Mouse (Mus musculus) hindbrain, embryonic 14.5 days (tissue): ENCODE data around the gene Fam180a. TPM values are rescaled to one million over a fixed set of nuclear protein-coding genes. Genes with fewer than 3 reads are reported as not detected.
"Not testable (repeated sequence)": the region's sequence is repeated elsewhere in the genome, so short reads cannot be mapped to it uniquely, and the experiment has no call there.

Source experiments
- ATAC-seq: fragments of 200-750 bp; cut with Nextera tagmentation; 2 replicates; pipeline ENCODE4 v1.8.0; 2017; ENCODE audit warnings: moderate number of reproducible peaks, mild to moderate bottlenecking, moderate TSS enrichment, moderate library complexity; ENCODE audit not compliant: low FRiP score
- DNase-seq: peaks from one replicate; pipeline ENCODE4 v3.0.0-alpha.2; 2015; ENCODE audit warnings: low spot score
- H3K27ac ChIP-seq: fragments of 300-500 bp; sonication (generic); 2 replicates; pipeline ENCODE4 v1.5.1; 2014; ENCODE audit warnings: mild to moderate bottlenecking, moderate library complexity
- H3K27me3 ChIP-seq: fragments of 300-500 bp; sonication (generic); 2 replicates; pipeline ENCODE4 v1.6.1; 2014; ENCODE audit warnings: mild to moderate bottlenecking, low read length, mixed read lengths; ENCODE audit not compliant: control insufficient read depth, insufficient read depth
- H3K36me3 ChIP-seq: fragments of 300-500 bp; sonication (generic); replicated peaks from 2 replicates; pipeline ENCODE4 v1.6.1; 2014; ENCODE audit not compliant: control insufficient read depth, insufficient read depth
- H3K4me1 ChIP-seq: fragments of 300-500 bp; sonication (generic); replicated peaks from 2 replicates; pipeline ENCODE4 v1.6.1; 2014; ENCODE audit warnings: antibody characterized with exemption, low read length, mixed read lengths; ENCODE audit not compliant: control insufficient read depth, insufficient read depth
- H3K4me2 ChIP-seq: fragments of 300-500 bp; sonication (generic); replicated peaks from 2 replicates; pipeline ENCODE4 v1.6.1; 2014; ENCODE audit warnings: mild to moderate bottlenecking, moderate library complexity
- H3K4me3 ChIP-seq: fragments of 300-500 bp; sonication (generic); replicated peaks from 2 replicates; pipeline ENCODE4 v1.5.1; 2014; ENCODE audit warnings: mild to moderate bottlenecking, low read length
- H3K9ac ChIP-seq: fragments of 300-500 bp; sonication (generic); 2 replicates; pipeline ENCODE4 v1.6.1; 2014
- H3K9me3 ChIP-seq: fragments of 300-500 bp; sonication (generic); 2 replicates; pipeline ENCODE4 v1.6.1; 2016; ENCODE audit warnings: low read length; ENCODE audit not compliant: control insufficient read depth
- WGBS: fragments of 180-500 bp; shearing (Covaris S2); extraction: QIAGEN DNeasy Blood & Tissue Kit; methylation state at CpG from one replicate; pipeline ENCODE4 v1.1.7; 2014; 5-methylcytosine and 5-hydroxymethylcytosine counted together
- polyA plus RNA-seq: library from polyadenylated mRNA; unstranded; fragments of >200 nt; fragmentation: Nextera tagmentation; extraction: Ambion mirVana; gene quantifications from 2 replicates; pipeline ENCODE4 v1.2.1, GENCODE M21; 2014

Gene Fam180a
- polyA plus RNA-seq: 0.93 and 1.1 TPM in 2 replicates

- Histone ChIP-seq H3K36me3 (no peaks in the 10 kb centered on the region), H3K27me3 (no peaks in the 10 kb centered on the region), H3K4me2 (no peak within 1 kb of the TSS), H3K9me3 (no peaks in the 10 kb centered on the region), H3K4me1 (no peaks in the 10 kb centered on the region), H3K4me3 (no peak within 1 kb of the TSS), H3K27ac (no peak within 1 kb of the TSS), H3K9ac (no peak within 1 kb of the TSS)
- DNase-seq (no peak), ATAC-seq (no peak)
- 91% methylated on average over 9 of the region's 9 CpGs for WGBS
These were observed at the start of gene Fam180a for GRCm38 (mm10) chr6:35326111-35326515. Fam180a (minus strand) TSS chr6:35326141.

DNA sequence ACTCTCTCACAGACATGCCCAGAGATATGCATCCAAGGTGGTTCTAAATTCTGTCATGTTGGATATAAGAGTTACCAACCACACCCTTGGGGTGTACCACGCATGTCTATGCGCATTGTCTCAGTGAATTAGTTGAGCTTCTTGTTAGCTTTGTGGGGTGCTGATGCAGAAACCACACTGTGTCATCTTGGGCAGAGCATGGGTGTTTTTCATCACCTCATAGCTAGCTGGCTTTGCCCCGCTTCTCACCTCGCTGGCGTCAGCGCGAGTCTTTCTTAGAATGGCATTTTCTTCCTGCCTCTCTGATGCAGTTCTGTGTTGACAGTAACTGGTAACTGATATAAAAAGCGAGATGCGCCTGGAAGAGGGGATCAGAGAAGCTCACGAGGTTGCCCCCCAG is 48.1 kb upstream of the Fam180a start:
- Histone ChIP-seq H3K27ac (no peak overlapping the region), H3K9ac (no peak overlapping the region), H3K9me3 (no peaks in the 10 kb centered on the region), H3K4me1 (no peaks in the 10 kb centered on the region), H3K36me3 (no peaks in the 10 kb centered on the region), H3K27me3 (no peaks in the 10 kb centered on the region), H3K4me2 (no peak overlapping the region), H3K4me3 (no peak overlapping the region)
- 92% methylated on average over 10 of the region's 10 CpGs for WGBS
- DNase-seq (no peak), ATAC-seq (no peak)

- Histone ChIP-seq H3K36me3 (no peaks in the 10 kb centered on the region), H3K27me3 (no peaks in the 10 kb centered on the region), H3K4me3 (no peak overlapping the region), H3K9ac (no peak overlapping the region), H3K4me1 (no peaks in the 10 kb centered on the region), H3K4me2 (no peak overlapping the region), H3K27ac (no peak overlapping the region), H3K9me3 (no peaks in the 10 kb centered on the region)
- whole genome bisulfite sequencing: 89% methylated on average over 7 of the region's 7 CpGs
- DNase-seq (no peak), ATAC-seq (no peak)
These were observed 44.4 kb upstream of the Fam180a start for GRCm38 (mm10) chr6:35370356-35370755.

DNA sequence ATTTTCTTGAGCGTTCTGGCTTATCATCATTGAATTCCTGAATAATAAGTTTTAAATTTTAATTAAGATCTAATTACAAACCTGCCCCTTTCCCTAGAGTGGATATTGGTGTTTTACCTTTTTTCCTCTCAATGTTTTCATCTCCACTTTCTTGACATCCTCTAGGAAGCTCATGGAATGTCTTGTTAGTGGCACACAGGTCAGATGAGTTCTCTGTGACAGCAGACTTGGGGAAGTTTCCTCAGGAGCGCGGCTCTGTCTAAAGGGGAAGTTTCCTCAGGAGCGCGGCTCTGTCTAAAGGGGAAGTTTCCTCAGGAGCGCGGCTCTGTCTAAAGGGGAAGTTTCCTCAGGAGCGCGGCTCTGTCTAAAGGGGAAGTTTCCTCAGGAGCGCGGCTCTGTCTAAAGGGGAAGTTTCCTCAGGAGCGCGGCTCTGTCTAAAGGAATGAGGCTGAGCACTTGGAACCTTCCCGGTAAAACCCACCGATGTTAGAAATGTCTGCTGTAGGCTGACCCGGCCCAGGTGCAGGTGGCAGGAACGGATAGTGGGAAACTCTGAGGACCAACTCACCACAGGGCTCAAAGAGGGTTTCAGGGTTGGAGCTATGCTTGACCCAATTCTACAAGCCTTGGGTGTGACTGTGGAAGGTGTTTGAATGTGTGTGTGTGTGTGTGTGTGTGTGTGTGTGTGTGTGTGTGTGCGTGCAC is 43.8 kb upstream of the Fam180a start:
- not testable (repeated sequence) for H3K36me3 ChIP-seq, H3K27me3 ChIP-seq, ATAC-seq, H3K4me3 ChIP-seq, DNase-seq, H3K27ac ChIP-seq, H3K4me2 ChIP-seq, H3K9ac ChIP-seq, H3K9me3 ChIP-seq, H3K4me1 ChIP-seq
- 90% methylated on average over 14 of the region's 18 CpGs for WGBS

DNA sequence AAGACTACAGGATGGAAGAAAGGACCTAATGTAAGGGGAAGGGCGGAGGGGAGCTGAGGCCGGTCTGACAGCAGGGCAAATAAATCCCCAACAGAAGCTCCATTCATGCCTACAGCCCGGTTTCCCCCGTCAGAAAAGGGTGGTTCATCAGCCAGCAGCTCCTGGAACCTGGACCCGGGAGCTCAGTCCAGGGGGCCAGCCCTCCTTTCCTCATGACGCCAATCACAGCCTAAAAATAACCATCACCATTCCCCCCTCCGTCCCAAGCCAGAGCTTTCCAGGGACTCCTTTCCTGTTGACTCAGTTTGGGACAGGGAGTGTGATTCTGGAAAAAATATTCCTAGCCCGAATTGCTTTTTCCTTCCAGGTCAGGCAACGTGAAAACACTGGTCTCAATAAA is 36.7 kb upstream of the Fam180a start:
- 61% methylated on average over 9 of the region's 9 CpGs for WGBS
- Histone ChIP-seq H3K9me3 (no peaks in the 10 kb centered on the region), H3K4me1 (no peaks in the 10 kb centered on the region), H3K27me3 (no peaks in the 10 kb centered on the region), H3K9ac (no peak overlapping the region), H3K4me3 (no peak overlapping the region), H3K36me3 (no peaks in the 10 kb centered on the region), H3K27ac (no peak overlapping the region), H3K4me2 (no peak overlapping the region)
- no peak for DNase-seq
- no peak for ATAC-seq

GRCm38 (mm10) chr6:35355320-35355719 is 29.4 kb upstream of the Fam180a start:
- DNase-seq: no peak
- Histone ChIP-seq H3K27ac (no peak overlapping the region), H3K27me3 (no peaks in the 10 kb centered on the region), H3K9ac (no peak overlapping the region), H3K4me1 (peaks cover 5% of the 10 kb centered on the region), H3K9me3 (no peaks in the 10 kb centered on the region), H3K36me3 (no peaks in the 10 kb centered on the region), H3K4me2 (no peak overlapping the region), H3K4me3 (no peak overlapping the region)
- 89% methylated on average over 3 of the region's 3 CpGs for WGBS
- no peak for ATAC-seq

DNA sequence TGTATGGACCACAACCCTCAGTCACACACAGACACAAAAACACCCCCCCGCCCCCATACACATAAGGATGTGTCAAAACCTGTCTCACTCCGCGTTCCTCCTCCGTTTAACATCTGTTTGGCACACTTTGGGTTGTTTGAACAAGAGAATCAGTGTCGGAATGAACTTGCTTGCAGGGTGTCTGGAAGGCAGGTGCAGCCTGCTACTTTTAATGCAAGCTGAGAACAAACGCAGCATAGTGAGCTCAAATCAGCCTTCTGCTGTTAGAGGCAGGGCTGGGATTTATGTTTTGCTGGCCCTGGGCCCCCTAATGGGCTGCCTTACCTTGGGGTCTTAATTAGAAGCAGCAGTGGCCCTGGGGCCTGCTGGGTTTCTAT is 28.7 kb upstream of the Fam180a start:
- H3K4me2 ChIP-seq: peak overlapping the region; percentile 19; the same call in 1 of the 2 replicates
- H3K27ac ChIP-seq: no peak overlapping the region
- ATAC-seq (peak; percentile 46; the same call in 1 of the 2 replicates), DNase-seq (no peak)
- H3K4me1 ChIP-seq: peaks cover 5% of the 10 kb centered on the region
- H3K4me3 ChIP-seq: no peak overlapping the region
- 12% methylated on average over 6 of the region's 6 CpGs for WGBS
- no peaks in the 10 kb centered on the region for H3K27me3 ChIP-seq
- no peaks in the 10 kb centered on the region for H3K36me3 ChIP-seq
- H3K9me3 ChIP-seq: no peaks in the 10 kb centered on the region
- no peak overlapping the region for H3K9ac ChIP-seq

DNA sequence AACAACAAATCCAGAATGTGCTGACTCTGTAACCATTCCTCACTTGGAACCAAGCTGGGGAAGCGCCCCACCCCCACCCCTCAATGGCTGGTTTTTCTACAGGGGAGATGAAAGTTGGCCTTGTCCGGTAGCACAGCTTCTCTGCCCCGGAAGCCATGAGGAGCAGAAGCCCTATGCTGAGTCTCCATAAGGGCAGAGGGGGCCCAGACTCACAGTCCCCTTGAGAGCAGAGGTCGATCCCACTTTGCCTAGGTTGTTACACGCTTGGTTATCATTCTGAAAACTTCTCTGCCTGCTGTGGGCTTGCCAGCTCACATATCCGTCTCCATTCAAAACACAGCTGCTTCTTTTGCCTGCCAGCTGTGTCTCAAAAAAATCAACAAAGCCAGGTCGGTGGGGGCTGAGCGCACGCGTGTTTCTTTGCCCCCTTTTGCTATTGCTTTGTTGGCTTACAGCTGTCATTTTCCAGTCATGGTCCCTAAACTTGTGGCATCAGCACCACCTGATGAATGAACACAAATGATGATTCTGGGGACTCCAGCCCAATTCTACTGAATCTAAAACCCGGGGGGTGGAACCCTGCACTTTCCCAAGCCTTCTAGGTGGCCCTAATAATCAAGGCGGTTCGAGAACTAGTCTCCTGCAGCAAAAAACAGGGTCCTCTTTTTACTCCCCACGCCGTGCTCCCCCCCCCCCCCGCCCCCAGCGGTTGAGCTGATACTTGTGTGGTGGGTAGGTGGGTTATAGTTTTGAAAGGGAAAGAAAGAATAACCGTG is 28.1 kb upstream of the Fam180a start:
- WGBS: 11% methylated on average over 18 of the region's 18 CpGs
- Histone ChIP-seq H3K27ac (no peak overlapping the region), H3K27me3 (no peaks in the 10 kb centered on the region), H3K4me1 (peaks cover 5% of the 10 kb centered on the region), H3K4me3 (no peak overlapping the region), H3K9me3 (no peaks in the 10 kb centered on the region), H3K4me2 (peak overlapping the region; percentile 19), H3K36me3 (no peaks in the 10 kb centered on the region), H3K9ac (no peak overlapping the region)
- ATAC-seq (no peak), DNase-seq (no peak)

DNA sequence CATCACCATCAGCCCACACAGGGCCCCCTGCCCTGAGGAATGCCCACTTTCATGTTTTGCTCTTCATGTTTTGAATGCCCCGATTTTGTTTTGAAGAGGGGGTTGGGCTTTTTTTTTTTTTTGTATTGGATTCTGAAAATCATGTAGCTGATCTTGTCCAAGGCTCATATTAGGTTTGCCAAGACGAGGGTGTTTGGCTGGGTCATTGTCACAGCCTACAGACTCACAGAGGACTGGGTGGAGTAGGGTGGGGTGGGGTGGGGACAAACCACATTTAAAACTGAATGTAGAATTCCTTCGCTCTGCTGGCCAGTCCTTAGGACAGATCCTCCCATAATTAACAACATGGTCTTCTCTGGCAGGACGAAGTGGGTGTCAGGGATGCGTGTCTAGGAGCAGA is 27.5 kb upstream of the Fam180a start:
- ATAC-seq: no peak
- Histone ChIP-seq H3K27ac (no peak overlapping the region), H3K36me3 (no peaks in the 10 kb centered on the region), H3K4me3 (no peak overlapping the region), H3K9ac (no peak overlapping the region), H3K9me3 (no peaks in the 10 kb centered on the region), H3K4me1 (peaks cover 5% of the 10 kb centered on the region), H3K27me3 (no peaks in the 10 kb centered on the region), H3K4me2 (no peak overlapping the region)
- 62% methylated on average over 5 of the region's 5 CpGs for WGBS
- DNase-seq: no peak
